Mouse (Mus musculus) heart, embryonic 14.5 days (tissue): ENCODE measurements around the gene Nipsnap3b. TPM values are rescaled to one million over a fixed set of nuclear protein-coding genes. Genes with fewer than 3 reads are reported as not detected.

Source experiments
- ATAC-seq: fragments of 200-750 bp; cut with Nextera tagmentation; 2 replicates; pipeline ENCODE4 v1.8.0; 2017; ENCODE audit warnings: low read depth, moderate TSS enrichment; ENCODE audit not compliant: insufficient number of reproducible peaks, insufficient read depth, low FRiP score
- H3K27ac ChIP-seq, 2 experiments: fragments of 200-500 bp in 1 of 2; fragments of 300-500 bp in 1 of 2; sonication (generic) in 1 of 2; replicated peaks in 1 of 2; 2 replicates each; pipeline ENCODE4 v1.5.1; 2012 to 2014; ENCODE audit warnings: low read depth in 2 of 2, low read length in 2 of 2, control low read depth in 1 of 2, mild to moderate bottlenecking in 1 of 2, mixed read lengths in 1 of 2; ENCODE audit not compliant: control insufficient read depth in 1 of 2, insufficient read depth in 1 of 2
- H3K27me3 ChIP-seq: fragments of 300-500 bp; sonication (generic); 2 replicates; pipeline ENCODE4 v1.6.1; 2014; ENCODE audit warnings: mild to moderate bottlenecking, low read length, control low read depth; ENCODE audit not compliant: control insufficient read depth, insufficient read depth
- H3K36me3 ChIP-seq: fragments of 300-500 bp; sonication (generic); 2 replicates; pipeline ENCODE4 v1.6.1; 2014; ENCODE audit warnings: mild to moderate bottlenecking, control low read depth, low read length, mixed read lengths; ENCODE audit not compliant: control insufficient read depth, insufficient read depth
- H3K4me1 ChIP-seq, 2 experiments: fragments of 200-500 bp in 1 of 2; fragments of 300-500 bp in 1 of 2; sonication (generic) in 1 of 2; 2 replicates each; pipeline ENCODE4 v1.6.1; 2012 to 2014; ENCODE audit warnings: low read length in 2 of 2, control low read depth in 1 of 2, mixed read lengths in 1 of 2; ENCODE audit not compliant: control insufficient read depth in 2 of 2, insufficient read depth in 2 of 2
- H3K4me2 ChIP-seq: fragments of 300-500 bp; sonication (generic); 2 replicates; pipeline ENCODE4 v1.6.1; 2014; ENCODE audit warnings: mild to moderate bottlenecking, low read length
- H3K4me3 ChIP-seq, 2 experiments: fragments of 200-500 bp in 1 of 2; fragments of 300-500 bp in 1 of 2; sonication (generic) in 1 of 2; 2 replicates each; pipeline ENCODE4 v1.5.1; 2012 to 2014; ENCODE audit warnings: low read length in 2 of 2, mild to moderate bottlenecking in 2 of 2, control low read depth in 1 of 2, low read depth in 1 of 2, moderate library complexity in 1 of 2; ENCODE audit not compliant: control insufficient read depth in 1 of 2, insufficient read depth in 1 of 2
- H3K9ac ChIP-seq: fragments of 300-500 bp; sonication (generic); 2 replicates; pipeline ENCODE4 v1.6.1; 2014; ENCODE audit warnings: mild to moderate bottlenecking, low read length
- H3K9me3 ChIP-seq: fragments of 300-500 bp; sonication (generic); 2 replicates; pipeline ENCODE4 v1.6.1; 2016; ENCODE audit warnings: low read length, control low read depth; ENCODE audit not compliant: control insufficient read depth
- WGBS: fragments of 180-500 bp; shearing (Covaris S2); extraction: QIAGEN DNeasy Blood & Tissue Kit; methylation state at CpG from one replicate; pipeline ENCODE4 v1.1.7; 2014; 5-methylcytosine and 5-hydroxymethylcytosine counted together
- polyA plus RNA-seq: library from polyadenylated mRNA; unstranded; fragments of >200 nt; fragmentation: Nextera tagmentation; extraction: Ambion mirVana; gene quantifications from 2 replicates; pipeline ENCODE4 v1.2.1, GENCODE M21; 2014

The Nipsnap3b gene
- polyA plus RNA-seq, 1 experiment from 2014 or later = 84.1 TPM

DNA sequence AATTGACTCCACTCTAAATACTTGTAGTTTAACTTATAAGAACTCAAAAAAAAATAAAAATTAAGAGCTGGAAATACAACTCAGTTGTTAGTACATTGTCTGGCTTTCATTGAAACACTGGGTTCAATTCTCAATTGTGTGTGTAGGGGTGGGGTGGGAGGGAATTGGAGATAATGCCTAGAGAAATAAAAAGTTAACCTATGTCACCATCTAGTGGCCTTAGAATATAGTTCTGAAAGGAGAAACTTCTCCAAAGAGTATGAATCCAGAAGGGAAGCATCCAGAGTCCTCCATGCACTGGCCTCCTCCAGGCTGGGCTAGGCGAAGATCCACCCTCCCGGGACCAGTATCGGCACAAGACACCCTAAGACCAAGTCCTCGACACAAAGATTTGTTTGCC is 2.5 kb upstream of the Nipsnap3b start:
- WGBS = 54% methylated on average over 4 of the region's 4 CpGs
- Histone ChIP-seq H3K27ac (no peak overlapping the region), H3K36me3 (no peaks in the 10 kb centered on the region), H3K9ac (no peak overlapping the region), H3K4me3 (no peak overlapping the region), H3K4me2 (no peak overlapping the region), H3K4me1 (peaks cover 2% of the 10 kb centered on the region in 2 experiments; a peak in 2 of 4 replicates), H3K27me3 (no peaks in the 10 kb centered on the region), H3K9me3 (no peaks in the 10 kb centered on the region)
- ATAC-seq = no peak

DNA sequence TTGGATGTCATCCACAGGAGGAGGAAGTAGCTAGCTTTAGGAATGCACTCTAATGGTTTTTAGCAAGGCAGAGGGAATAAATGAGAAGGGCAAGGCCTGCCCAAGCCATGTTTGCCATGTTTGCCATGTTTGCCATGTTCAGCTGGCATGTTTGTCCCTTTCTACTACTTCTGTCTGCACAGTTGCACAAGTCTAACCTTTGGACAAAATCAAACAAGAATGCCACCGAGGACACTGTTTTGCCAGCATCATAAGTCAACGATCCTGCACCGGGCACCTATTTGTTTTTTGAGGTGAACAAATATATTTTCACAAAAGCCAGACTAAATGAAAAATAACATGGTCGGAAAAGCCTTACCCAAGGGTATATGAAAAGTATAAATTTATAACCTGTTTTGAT is 1.8 kb upstream of the Nipsnap3b start:
- Histone ChIP-seq H3K4me2 (no peak overlapping the region), H3K4me1 (peaks cover 2% of the 10 kb centered on the region in 2 experiments; a peak in 2 of 4 replicates), H3K9ac (no peak overlapping the region), H3K4me3 (no peak overlapping the region), H3K36me3 (peaks cover 1% of the 10 kb centered on the region; the same call in 1 of the 2 replicates), H3K27ac (no peak overlapping the region), H3K27me3 (no peaks in the 10 kb centered on the region), H3K9me3 (no peaks in the 10 kb centered on the region)
- 83% methylated on average over 4 of the region's 4 CpGs for WGBS
- no peak for ATAC-seq

DNA sequence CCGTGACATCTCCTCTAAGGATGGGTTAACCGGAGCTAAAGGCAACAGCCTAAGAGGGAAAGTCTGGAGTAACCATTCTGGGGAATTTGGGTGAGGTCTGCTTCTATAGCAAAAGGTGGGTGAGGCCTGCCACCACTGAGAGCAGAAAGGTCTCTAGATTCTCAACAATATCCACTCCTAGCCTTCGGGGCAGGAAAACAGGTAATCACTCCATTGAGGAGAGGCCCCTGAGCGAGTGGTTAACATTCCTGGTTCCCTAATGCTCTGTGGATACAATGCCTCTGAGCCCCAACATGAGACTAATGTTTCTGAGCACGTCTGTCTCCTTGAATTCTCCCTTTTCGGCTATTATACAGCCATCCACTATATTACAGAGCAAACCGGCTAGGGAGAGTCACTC is 2.7 kb downstream of the Nipsnap3b start:
- Histone ChIP-seq H3K27me3 (no peaks in the 10 kb centered on the region), H3K27ac (no peak overlapping the region), H3K36me3 (peaks cover 39% of the 10 kb centered on the region), H3K9me3 (peaks cover 13% of the 10 kb centered on the region), H3K9ac (no peak overlapping the region), H3K4me3 (no peak overlapping the region), H3K4me1 (peaks cover 2% of the 10 kb centered on the region in 2 experiments; a peak in 2 of 4 replicates), H3K4me2 (no peak overlapping the region)
- WGBS = 90% methylated on average over 7 of the region's 7 CpGs
- no peak for ATAC-seq

DNA sequence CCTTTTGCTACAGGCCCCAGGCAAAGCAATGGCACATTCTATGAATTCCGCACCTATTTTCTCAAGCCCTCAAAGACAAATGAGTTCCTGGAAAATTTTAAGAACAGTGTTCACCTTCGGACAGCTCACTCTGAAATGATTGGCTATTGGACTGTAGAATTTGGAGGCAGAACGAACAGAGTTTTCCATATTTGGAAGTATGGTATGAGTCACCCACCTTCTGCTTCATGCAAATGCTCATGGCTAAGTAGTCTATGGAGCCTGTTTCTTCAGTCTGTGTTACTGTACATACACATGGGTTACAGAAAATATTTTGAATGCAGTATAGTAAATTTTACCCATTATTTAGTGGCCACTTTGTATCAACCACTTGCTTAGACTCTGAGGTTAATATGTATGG is 3.3 kb downstream of the Nipsnap3b start:
- H3K36me3 ChIP-seq = peaks cover 45% of the 10 kb centered on the region
- no peak for ATAC-seq
- H3K27me3 ChIP-seq = no peaks in the 10 kb centered on the region
- H3K9me3 ChIP-seq = peaks cover 13% of the 10 kb centered on the region
- H3K4me2 ChIP-seq = no peak overlapping the region
- H3K4me1 ChIP-seq = peaks cover 2% of the 10 kb centered on the region in 2 experiments; a peak in 2 of 4 replicates
- WGBS = 91% methylated on average over 3 of the region's 3 CpGs
- H3K4me3 ChIP-seq = no peak overlapping the region
- H3K27ac ChIP-seq = no peak overlapping the region
- no peak overlapping the region for H3K9ac ChIP-seq

DNA sequence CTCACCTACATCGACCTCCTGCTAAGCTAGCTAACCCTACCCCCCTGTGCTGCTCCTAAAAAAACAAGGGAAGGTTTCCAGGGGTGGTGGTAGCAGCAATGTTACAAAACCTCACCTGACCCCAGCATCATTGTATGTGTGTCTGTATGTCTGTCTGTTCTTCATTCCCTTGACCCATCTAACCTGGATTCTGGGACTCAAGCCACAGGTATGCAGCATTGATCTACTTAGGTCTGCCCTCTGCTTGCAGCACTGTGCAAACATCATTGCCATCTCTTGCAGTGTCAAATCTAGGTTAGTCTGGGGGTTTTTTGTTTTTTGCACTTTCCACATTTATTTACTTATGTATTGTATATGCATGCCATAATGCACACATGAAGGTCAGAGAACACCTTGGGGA is 6.7 kb downstream of the Nipsnap3b start:
- H3K4me1 ChIP-seq = no peaks in the 10 kb centered on the region
- H3K4me2 ChIP-seq = no peak overlapping the region
- no peak overlapping the region for H3K9ac ChIP-seq
- WGBS = 75% methylated on average over 1 of the region's 1 CpGs
- no peak overlapping the region for H3K4me3 ChIP-seq
- no peak overlapping the region for H3K27ac ChIP-seq
- H3K9me3 ChIP-seq = peaks cover 13% of the 10 kb centered on the region
- H3K36me3 ChIP-seq = peaks cover 72% of the 10 kb centered on the region
- ATAC-seq = no peak
- H3K27me3 ChIP-seq = no peaks in the 10 kb centered on the region

DNA sequence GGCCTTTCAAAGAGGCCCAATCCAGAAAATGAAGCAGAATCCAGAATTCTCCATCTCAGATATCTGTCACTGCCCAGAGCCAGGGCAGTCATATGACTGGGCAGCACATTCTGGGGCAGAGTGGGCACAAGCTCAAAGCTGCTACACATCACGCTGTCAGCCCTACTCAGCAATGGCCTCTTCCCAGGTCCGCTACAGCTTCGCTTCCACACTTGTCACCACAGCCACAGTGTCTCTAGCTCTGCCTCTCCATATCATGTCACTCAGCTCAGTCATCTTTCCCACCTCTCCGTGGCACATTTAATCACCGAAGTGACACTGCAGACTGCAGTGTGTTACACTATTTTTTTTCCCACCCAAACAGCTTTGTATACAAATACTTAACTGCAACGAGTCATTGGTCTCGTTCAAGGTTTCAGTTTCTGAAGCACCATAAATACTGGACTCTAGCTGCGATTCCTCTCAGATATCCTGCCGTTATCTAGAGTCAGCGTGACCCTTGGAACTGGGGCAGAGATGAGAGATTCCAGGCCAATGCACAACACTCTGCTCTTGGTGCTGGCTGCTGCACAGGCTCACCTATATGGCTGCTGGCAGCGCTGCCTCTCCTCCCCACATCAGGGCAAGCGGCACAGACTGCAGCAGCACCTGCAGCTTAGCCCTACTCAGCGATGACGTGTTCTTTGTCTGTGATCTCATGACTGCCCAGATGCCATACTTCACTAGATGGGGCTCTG is 11.7 kb downstream of the Nipsnap3b start:
- ATAC-seq = no peak
- 73% methylated on average over 14 of the region's 14 CpGs for WGBS
- H3K36me3 ChIP-seq = peaks cover 47% of the 10 kb centered on the region

DNA sequence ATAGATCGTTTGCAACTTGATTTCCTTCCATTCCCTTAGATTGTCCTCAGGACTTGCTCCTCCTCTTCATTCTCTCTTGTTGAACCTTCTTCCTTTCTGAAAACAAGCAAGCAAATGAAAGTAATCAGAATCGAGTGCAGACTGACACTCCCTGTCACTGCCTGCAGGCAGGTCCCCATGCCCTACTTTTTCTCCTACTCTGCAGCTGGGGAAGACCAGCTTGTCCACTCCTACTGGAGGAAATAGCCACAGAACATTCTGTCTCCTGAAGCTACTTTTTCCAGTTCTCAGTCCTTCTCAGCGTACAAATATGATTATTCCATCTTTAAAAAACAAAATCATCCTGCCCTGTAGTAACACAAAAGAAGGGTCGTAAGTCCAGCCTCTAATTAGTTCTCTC is 12.7 kb downstream of the Nipsnap3b start:
- 86% methylated on average over 4 of the region's 4 CpGs for WGBS
- Histone ChIP-seq H3K4me2 (no peak overlapping the region), H3K9ac (no peak overlapping the region), H3K4me3 (no peak overlapping the region), H3K36me3 (peaks cover 38% of the 10 kb centered on the region), H3K4me1 (no peaks in the 10 kb centered on the region), H3K27me3 (no peaks in the 10 kb centered on the region), H3K27ac (no peak overlapping the region), H3K9me3 (peaks cover 5% of the 10 kb centered on the region; the same call in 1 of the 2 replicates)
- ATAC-seq = no peak

More for the DNA sequence above, 11.7 kb downstream of the Nipsnap3b start:
- H3K27ac ChIP-seq = no peak overlapping the region
- no peaks in the 10 kb centered on the region for H3K27me3 ChIP-seq
- no peak overlapping the region for H3K9ac ChIP-seq
- H3K9me3 ChIP-seq = peaks cover 5% of the 10 kb centered on the region; the same call in 1 of the 2 replicates
- H3K4me1 ChIP-seq = no peaks in the 10 kb centered on the region
- no peak overlapping the region for H3K4me3 ChIP-seq
- no peak overlapping the region for H3K4me2 ChIP-seq

DNA sequence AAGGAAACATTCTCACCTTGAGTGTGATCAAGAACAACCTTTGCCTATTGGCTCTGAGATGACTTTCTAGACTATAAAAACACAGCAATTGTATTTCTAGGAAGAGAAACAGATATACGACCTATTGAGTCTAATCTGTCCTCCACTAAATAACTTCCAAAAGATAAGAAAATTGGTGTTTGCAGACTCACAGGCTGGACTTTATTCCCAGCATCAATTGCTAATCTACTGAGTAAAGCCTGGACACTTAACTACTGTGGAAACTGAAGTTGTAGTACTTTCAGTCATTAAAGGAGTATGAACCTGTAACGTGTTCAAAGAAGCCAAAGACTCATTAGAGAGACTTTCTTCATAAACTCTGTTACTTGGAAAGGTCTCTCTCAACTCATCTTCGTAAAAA is 16.1 kb downstream of the Nipsnap3b start:
- Histone ChIP-seq H3K27me3 (no peaks in the 10 kb centered on the region), H3K4me3 (no peak overlapping the region), H3K36me3 (peaks cover 11% of the 10 kb centered on the region), H3K9ac (no peak overlapping the region), H3K4me2 (no peak overlapping the region), H3K27ac (no peak overlapping the region), H3K4me1 (no peaks in the 10 kb centered on the region), H3K9me3 (peaks cover 5% of the 10 kb centered on the region; the same call in 1 of the 2 replicates)
- ATAC-seq = no peak
- 62% methylated on average over 3 of the region's 3 CpGs for WGBS
